In genomic region chr8:48341276-48341675, GRCm38 (mm10) we compare ENCODE assay signal across 29 mouse cellular contexts.
DNase-seq lines count a peak whose midpoint lies in the region; ATAC-seq lines count a peak whose summit lies in the region.
"Had no signal": no experiment of that assay in that cellular context is flagged by ENCODE, and none has a peak within 500 bp of the region (broad histone marks: within the 10 kb centered on the region; RNA-seq: fewer than 3 reads in every experiment).

No protein-coding gene starts in this region.

- ATAC-seq in hindbrain, embryonic 16.5 days, result no peak
- ATAC-seq in kidney, embryonic 15.5 days (replicated peaks; ENCODE audit: low FRiP score), result peak; percentile 62; the same call in 1 of the 2 replicates
- ATAC-seq in midbrain, embryonic 12.5 days (ENCODE audit: low FRiP score, low read depth), result no peak
- no peak for ATAC-seq in midbrain, embryonic 16.5 days
- ATAC-seq: forebrain, embryonic 15.5 days; inflammation-experienced regulatory T-cells, adult 6 months; Patski had no signal

- WGBS in hindbrain, embryonic 10.5 days, result 60% methylated on average over 5 of the region's 5 CpGs
- 39% methylated on average over 5 of the region's 5 CpGs for WGBS in hindbrain, embryonic 16.5 days
- WGBS in kidney, embryonic 15.5 days, result 70% methylated on average over 5 of the region's 5 CpGs
- whole genome bisulfite sequencing in midbrain, embryonic 12.5 days, result 26% methylated on average over 5 of the region's 5 CpGs
- 43% methylated on average over 5 of the region's 5 CpGs for WGBS in midbrain, embryonic 16.5 days

- peaks cover 21% of the 10 kb centered on the region for H3K36me3 ChIP-seq in hindbrain, embryonic 10.5 days
- no peaks in the 10 kb centered on the region for H3K36me3 ChIP-seq in hindbrain, embryonic 16.5 days (ENCODE audit: control insufficient read depth, insufficient read depth, low read length)
- H3K36me3 ChIP-seq in kidney, embryonic 15.5 days, result peaks cover 12% of the 10 kb centered on the region; the same call in 1 of the 2 replicates
- no peaks in the 10 kb centered on the region for H3K36me3 ChIP-seq in midbrain, embryonic 12.5 days
- no peaks in the 10 kb centered on the region; the same call in 1 of the 2 replicates for H3K36me3 ChIP-seq in midbrain, embryonic 16.5 days (ENCODE audit: control insufficient read depth, insufficient read depth, low read length)
- H3K36me3 ChIP-seq: forebrain, embryonic 12.5 days; forebrain, embryonic 15.5 days; G1E; heart, embryonic 12.5 days; heart, embryonic 15.5 days; hindbrain, embryonic 15.5 days had no signal

- H3K27me3 ChIP-seq in hindbrain, embryonic 10.5 days (ENCODE audit: insufficient read depth, poor library complexity, severe bottlenecking), result no peaks in the 10 kb centered on the region
- H3K27me3 ChIP-seq in hindbrain, embryonic 16.5 days (replicated peaks; ENCODE audit: control insufficient read depth, insufficient read depth, low read length), result no peaks in the 10 kb centered on the region
- H3K27me3 ChIP-seq in kidney, embryonic 15.5 days, result no peaks in the 10 kb centered on the region
- H3K27me3 ChIP-seq in midbrain, embryonic 12.5 days, result peaks cover 28% of the 10 kb centered on the region
- H3K27me3 ChIP-seq in midbrain, embryonic 16.5 days (ENCODE audit: control insufficient read depth, insufficient read depth, low read depth, low read length), result no peaks in the 10 kb centered on the region
- H3K27me3 ChIP-seq: CH12.LX; embryonic facial prominence, embryonic 13.5 days; forebrain, embryonic 12.5 days; forebrain, embryonic 15.5 days; heart, embryonic 12.5 days; heart, embryonic 15.5 days; hindbrain, embryonic 15.5 days; Patski had no signal

- no peak overlapping the region for H3K4me3 ChIP-seq in hindbrain, embryonic 10.5 days
- no peak overlapping the region for H3K4me3 ChIP-seq in hindbrain, embryonic 16.5 days (ENCODE audit: low read length)
- H3K4me3 ChIP-seq in kidney, embryonic 15.5 days (replicated peaks), result no peak overlapping the region
- H3K4me3 ChIP-seq in midbrain, embryonic 12.5 days, result no peak overlapping the region
- no peak overlapping the region for H3K4me3 ChIP-seq in midbrain, embryonic 16.5 days (ENCODE audit: low read depth, low read length)
- H3K4me3 ChIP-seq: embryonic facial prominence, embryonic 10.5 days; embryonic facial prominence, embryonic 13.5 days; erythroblast, embryonic 14.5 days; forebrain, embryonic 12.5 days; forebrain, embryonic 15.5 days; heart, embryonic 12.5 days; heart, embryonic 15.5 days; hindbrain, embryonic 15.5 days had no signal

- H3K9me3 ChIP-seq in hindbrain, embryonic 10.5 days, result no peaks in the 10 kb centered on the region
- H3K9me3 ChIP-seq in hindbrain, embryonic 16.5 days (ENCODE audit: control insufficient read depth, low read length), result no peaks in the 10 kb centered on the region
- H3K9me3 ChIP-seq in kidney, embryonic 15.5 days (replicated peaks), result no peaks in the 10 kb centered on the region
- no peaks in the 10 kb centered on the region for H3K9me3 ChIP-seq in midbrain, embryonic 12.5 days
- no peaks in the 10 kb centered on the region for H3K9me3 ChIP-seq in midbrain, embryonic 16.5 days (replicated peaks; ENCODE audit: control insufficient read depth, low read length, poor library complexity, severe bottlenecking)
- H3K9me3 ChIP-seq: embryonic facial prominence, embryonic 10.5 days; embryonic facial prominence, embryonic 13.5 days; forebrain, embryonic 12.5 days; forebrain, embryonic 15.5 days; heart, embryonic 12.5 days; heart, embryonic 15.5 days; hindbrain, embryonic 15.5 days had no signal

- H3K27ac ChIP-seq in hindbrain, embryonic 10.5 days, result peak overlapping the region; percentile 82
- no peak overlapping the region for H3K27ac ChIP-seq in hindbrain, embryonic 16.5 days (ENCODE audit: low read depth, low read length)
- H3K27ac ChIP-seq in kidney, embryonic 15.5 days, result no peak overlapping the region
- H3K27ac ChIP-seq in midbrain, embryonic 12.5 days (replicated peaks), result 0 out of 2 replicates have a peak overlapping the region, but pooled peaks have one; percentile 39
- no peak overlapping the region for H3K27ac ChIP-seq in midbrain, embryonic 16.5 days (ENCODE audit: low read length)
- H3K27ac ChIP-seq: embryonic facial prominence, embryonic 10.5 days; embryonic facial prominence, embryonic 13.5 days; forebrain, embryonic 12.5 days; forebrain, embryonic 15.5 days; heart, embryonic 15.5 days; hindbrain, embryonic 15.5 days had no signal

- peak; percentile 22 for DNase-seq in hindbrain, embryonic 10.5 days (ENCODE audit: low spot score)
- no peak for DNase-seq in kidney, adult 8-10 months
- no peak for DNase-seq in urinary bladder, postnatal 4 days (ENCODE audit: low spot score in 2 of 2)
- DNase-seq: adrenal gland, postnatal 10 days; adrenal gland, postnatal 36 days; B cell, adult 2 months; cerebellum, adult 18-20 months; cerebellum, adult 9-10 months; cerebellum, postnatal 14 days; gastrocnemius, postnatal 25 days; heart, adult 18-20 months; heart, postnatal 10 days; heart, postnatal 36 days had no signal

- no peak overlapping the region for H3K9ac ChIP-seq in hindbrain, embryonic 16.5 days (ENCODE audit: low read depth, low read length)
- no peak overlapping the region for H3K9ac ChIP-seq in kidney, embryonic 15.5 days
- no peak overlapping the region for H3K9ac ChIP-seq in midbrain, embryonic 12.5 days (replicated peaks)
- no peak overlapping the region for H3K9ac ChIP-seq in midbrain, embryonic 16.5 days (ENCODE audit: low read depth, low read length)
- H3K9ac ChIP-seq: embryonic facial prominence, embryonic 13.5 days; forebrain, embryonic 12.5 days; forebrain, embryonic 15.5 days; heart, embryonic 12.5 days; heart, embryonic 15.5 days; hindbrain, embryonic 15.5 days had no signal

- peaks cover 37% of the 10 kb centered on the region for H3K4me1 ChIP-seq in hindbrain, embryonic 10.5 days (replicated peaks)
- peaks cover 4% of the 10 kb centered on the region for H3K4me1 ChIP-seq in hindbrain, embryonic 16.5 days (ENCODE audit: control insufficient read depth, insufficient read depth, low read depth, low read length)
- peaks cover 4% of the 10 kb centered on the region; the same call in 1 of the 2 replicates for H3K4me1 ChIP-seq in kidney, embryonic 15.5 days
- H3K4me1 ChIP-seq in midbrain, embryonic 12.5 days, result peaks cover 29% of the 10 kb centered on the region
- H3K4me1 ChIP-seq in midbrain, embryonic 16.5 days (ENCODE audit: control insufficient read depth, insufficient read depth, low read length), result peaks cover 13% of the 10 kb centered on the region; the same call in 1 of the 2 replicates
- H3K4me1 ChIP-seq: embryonic facial prominence, embryonic 13.5 days; heart, embryonic 15.5 days had no signal

- no peak overlapping the region for H3K4me2 ChIP-seq in hindbrain, embryonic 16.5 days (ENCODE audit: low read length)
- no peak overlapping the region for H3K4me2 ChIP-seq in kidney, embryonic 15.5 days
- no peak overlapping the region for H3K4me2 ChIP-seq in midbrain, embryonic 12.5 days (replicated peaks)
- H3K4me2 ChIP-seq in midbrain, embryonic 16.5 days (ENCODE audit: low read length), result no peak overlapping the region
- H3K4me2 ChIP-seq: embryonic facial prominence, embryonic 13.5 days; forebrain, embryonic 12.5 days; forebrain, embryonic 15.5 days; heart, embryonic 12.5 days; heart, embryonic 15.5 days had no signal

Comparison
In these comparisons a context has a peak if more than half of its experiments do, and no peak if none do; other contexts are left out.
1. H3K27ac ChIP-seq: peak in hindbrain, embryonic 10.5 days (single experiment) and midbrain, embryonic 12.5 days (single experiment); none in hindbrain, embryonic 16.5 days (single experiment), kidney, embryonic 15.5 days (single experiment) and midbrain, embryonic 16.5 days (single experiment).